Mouse (Mus musculus): ENCODE data around the gene Cfap100.

GRCm38 (mm10) chr6:90466079-90466478 is 37.5 kb upstream of the Cfap100 start:
- TF ChIP-seq POLR2A (IDR thresholded peaks at IDR 0.05; ENCODE audit: low read depth, low read length) (no peak), MAX (IDR thresholded peaks at IDR 0.05; ENCODE audit: low read length) (no peak), MAZ (IDR thresholded peaks at IDR 0.05; ENCODE audit: low read depth, low read length) (no peak), ZNF384 (IDR thresholded peaks at IDR 0.05; ENCODE audit: low read depth, low read length) (no peak), CTCF (conservative IDR thresholded peaks at IDR 0.05 in 1 of 2, IDR thresholded peaks at IDR 0.05 in 1 of 2; ENCODE audit: low read depth in 2 of 2, low read length in 2 of 2) (no peak), E2F4 (IDR thresholded peaks at IDR 0.05; ENCODE audit: insufficient replicate concordance, low read depth, low read length) (no peak), RAD21 (IDR thresholded peaks at IDR 0.05; ENCODE audit: low read depth, low read length) (no peak), HCFC1 (IDR thresholded peaks at IDR 0.05; ENCODE audit: low read depth, low read length) (no peak), ELF1 (IDR thresholded peaks at IDR 0.05; ENCODE audit: low read depth, low read length) (no peak), USF2 (conservative IDR thresholded peaks at IDR 0.05; ENCODE audit: low read depth, low read length) (no peak), NRF1 (IDR thresholded peaks at IDR 0.05; ENCODE audit: low read depth, low read length) (no peak), NELFE (IDR thresholded peaks at IDR 0.05; ENCODE audit: low read depth, low read length) (no peak)

Measured in CH12.LX (cell line).